Mouse (Mus musculus) kidney, embryonic 14.5 days (tissue): ENCODE data around the gene Dcun1d3. TPM values are rescaled to one million over a fixed set of nuclear protein-coding genes. Genes with fewer than 3 reads are reported as not detected.
A peak's percentile ranks its signal among the peaks of the same experiment; 100 is the strongest.

ENCODE experiments used
- ATAC-seq: fragments of 200-750 bp; cut with Nextera tagmentation; 2 replicates; pipeline ENCODE4 v1.8.0; 2017; ENCODE audit warnings: moderate number of reproducible peaks, mild to moderate bottlenecking, moderate TSS enrichment, moderate library complexity; ENCODE audit not compliant: low FRiP score, low TSS enrichment
- H3K27ac ChIP-seq: fragments of 300-500 bp; sonication (generic); 2 replicates; pipeline ENCODE4 v1.5.1; 2014; ENCODE audit warnings: low read depth, mild to moderate bottlenecking, low read length, moderate library complexity, mixed read lengths
- H3K27me3 ChIP-seq: fragments of 300-500 bp; sonication (generic); 2 replicates; pipeline ENCODE4 v1.6.1; 2014; ENCODE audit warnings: mild to moderate bottlenecking, low read length; ENCODE audit not compliant: control insufficient read depth, insufficient read depth
- H3K36me3 ChIP-seq: fragments of 300-500 bp; sonication (generic); 2 replicates; pipeline ENCODE4 v1.6.1; 2014; ENCODE audit warnings: low read length, mixed read lengths; ENCODE audit not compliant: control insufficient read depth, insufficient read depth
- H3K4me1 ChIP-seq: fragments of 300-500 bp; sonication (generic); 2 replicates; pipeline ENCODE4 v1.6.1; 2014; ENCODE audit warnings: low read length, mixed read lengths; ENCODE audit not compliant: control insufficient read depth, insufficient read depth
- H3K4me2 ChIP-seq: fragments of 300-500 bp; sonication (generic); replicated peaks from 2 replicates; pipeline ENCODE4 v1.6.1; 2014; ENCODE audit warnings: low read depth, mild to moderate bottlenecking, low read length
- H3K4me3 ChIP-seq: fragments of 300-500 bp; sonication (generic); 2 replicates; pipeline ENCODE4 v1.5.1; 2014; ENCODE audit warnings: mild to moderate bottlenecking, low read length
- H3K9ac ChIP-seq: fragments of 300-500 bp; sonication (generic); 2 replicates; pipeline ENCODE4 v1.6.1; 2014; ENCODE audit warnings: low read depth, mild to moderate bottlenecking, low read length, moderate library complexity
- H3K9me3 ChIP-seq: fragments of 300-500 bp; sonication (generic); 2 replicates; pipeline ENCODE4 v1.6.1; 2016; ENCODE audit warnings: low read length; ENCODE audit not compliant: control insufficient read depth
- WGBS: fragments of 180-500 bp; shearing (Covaris S2); extraction: QIAGEN DNeasy Blood & Tissue Kit; methylation state at CpG from one replicate; pipeline ENCODE4 v1.1.7; 2014; 5-methylcytosine and 5-hydroxymethylcytosine counted together
- polyA plus RNA-seq: library from polyadenylated mRNA; unstranded; fragments of >200 nt; fragmentation: Nextera tagmentation; extraction: Ambion mirVana; gene quantifications from 2 replicates; pipeline ENCODE4 v1.2.1, GENCODE M21; 2014

The Dcun1d3 gene
- polyA plus RNA-seq, 1 experiment from 2014 or later, result 5.6 TPM

DNA sequence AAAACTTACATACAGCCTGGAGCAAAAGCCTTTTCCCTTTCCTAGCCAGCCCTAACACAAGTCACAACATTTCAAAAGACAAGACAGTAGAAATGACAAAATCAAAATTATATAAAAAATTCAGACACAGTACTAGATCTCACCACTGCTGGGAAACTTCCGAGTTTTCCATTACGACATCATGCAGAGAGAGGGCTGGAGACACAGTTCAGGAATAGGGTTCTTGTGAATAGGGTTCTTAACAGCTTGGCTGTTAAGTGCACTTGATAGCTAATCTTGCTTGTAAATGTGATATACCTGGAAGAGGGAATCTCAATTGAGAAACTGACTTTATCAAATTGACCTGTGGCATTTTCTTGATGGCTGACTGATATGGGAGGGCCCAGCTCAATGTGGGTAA, 14.9 kb downstream of the Dcun1d3 start:
- Histone ChIP-seq H3K9me3 (no peaks in the 10 kb centered on the region), H3K4me3 (no peak overlapping the region), H3K4me2 (no peak overlapping the region), H3K36me3 (no peaks in the 10 kb centered on the region), H3K27ac (no peak overlapping the region), H3K4me1 (no peaks in the 10 kb centered on the region), H3K9ac (no peak overlapping the region), H3K27me3 (no peaks in the 10 kb centered on the region)
- 97% methylated on average over 2 of the region's 2 CpGs for WGBS
- no peak for ATAC-seq

DNA sequence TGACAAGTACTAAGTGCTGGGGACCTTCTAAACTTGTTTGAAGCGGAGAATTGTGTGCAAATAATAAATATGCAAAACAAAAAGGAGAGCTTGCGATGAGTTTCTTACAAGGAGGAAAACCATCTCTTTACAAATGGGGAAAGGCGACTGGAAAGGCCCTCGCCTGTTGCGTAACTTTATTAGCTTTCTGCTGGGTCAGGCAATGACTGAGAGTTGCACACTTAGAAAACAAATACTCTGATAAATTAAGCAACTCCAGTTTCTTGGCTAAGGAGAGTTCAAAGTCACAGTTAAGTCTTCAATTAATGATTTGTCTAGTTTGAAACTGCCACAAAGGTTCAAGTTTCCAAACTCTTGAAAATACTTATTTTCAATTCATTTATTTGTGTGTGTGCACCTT, 15.8 kb downstream of the Dcun1d3 start:
- no peaks in the 10 kb centered on the region for H3K4me1 ChIP-seq
- H3K4me3 ChIP-seq, result no peak overlapping the region
- no peak overlapping the region for H3K27ac ChIP-seq
- no peak overlapping the region for H3K9ac ChIP-seq
- 86% methylated on average over 5 of the region's 5 CpGs for WGBS
- no peaks in the 10 kb centered on the region for H3K9me3 ChIP-seq
- no peaks in the 10 kb centered on the region for H3K36me3 ChIP-seq
- no peak for ATAC-seq
- H3K4me2 ChIP-seq, result no peak overlapping the region
- H3K27me3 ChIP-seq, result no peaks in the 10 kb centered on the region

DNA sequence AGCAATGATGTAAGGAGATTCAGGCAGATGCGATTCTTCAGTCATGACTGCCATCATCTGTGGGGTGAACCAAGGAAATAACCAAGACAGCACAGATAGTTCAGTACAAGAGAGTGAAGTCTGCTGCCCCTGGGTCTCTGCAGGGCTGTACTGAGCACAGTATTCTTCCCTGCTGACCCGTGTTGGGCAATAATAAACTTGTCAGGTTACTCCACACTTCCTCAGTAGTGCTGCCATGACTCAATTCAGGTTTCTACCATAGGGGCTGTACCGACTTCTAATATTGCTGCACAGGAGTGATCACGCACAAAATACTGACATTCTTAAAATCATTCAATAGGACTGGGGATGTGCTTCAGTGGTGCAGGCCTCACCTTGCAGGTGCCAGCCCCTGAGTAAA, 16.9 kb downstream of the Dcun1d3 start:
- H3K36me3 ChIP-seq, result no peaks in the 10 kb centered on the region
- no peak overlapping the region for H3K27ac ChIP-seq
- H3K4me2 ChIP-seq, result no peak overlapping the region
- no peak overlapping the region for H3K4me3 ChIP-seq
- no peaks in the 10 kb centered on the region for H3K9me3 ChIP-seq
- WGBS, result 93% methylated on average over 4 of the region's 4 CpGs
- no peak for ATAC-seq
- H3K4me1 ChIP-seq, result no peaks in the 10 kb centered on the region
- no peaks in the 10 kb centered on the region for H3K27me3 ChIP-seq
- no peak overlapping the region for H3K9ac ChIP-seq

DNA sequence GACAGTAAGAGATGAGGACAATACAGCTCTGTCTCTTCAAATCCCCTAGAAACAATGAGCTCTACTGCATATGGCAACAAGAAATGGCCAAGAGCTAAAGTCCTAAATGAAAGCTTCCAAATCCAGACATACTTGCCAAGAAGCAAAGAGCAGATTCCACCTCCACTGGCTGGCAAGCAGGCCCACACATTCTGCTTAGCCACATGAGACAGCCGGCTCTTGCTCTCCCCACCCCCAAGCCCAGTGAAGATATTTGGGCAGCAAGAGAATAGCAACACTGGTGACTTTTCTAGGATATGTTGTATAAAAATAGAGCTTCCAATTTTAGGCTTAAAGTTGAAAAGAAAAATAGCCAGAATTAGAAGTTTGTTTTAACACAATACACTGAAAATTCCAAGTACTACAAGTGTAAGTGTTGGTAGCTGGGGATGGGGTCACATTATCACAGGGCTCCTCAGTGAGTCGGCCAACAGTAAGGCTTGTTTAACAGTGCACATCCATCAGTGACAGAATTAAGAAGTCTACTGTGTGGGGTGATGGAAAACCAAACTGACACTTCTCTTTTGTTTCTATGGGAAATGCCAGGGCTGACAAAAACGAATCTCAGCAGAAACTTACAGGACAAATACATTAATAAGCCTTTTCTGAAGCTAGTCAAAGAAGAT, 20.2 kb downstream of the Dcun1d3 start:
- 60% methylated on average over 3 of the region's 3 CpGs for WGBS
- Histone ChIP-seq H3K36me3 (no peaks in the 10 kb centered on the region), H3K9me3 (no peaks in the 10 kb centered on the region), H3K9ac (no peak overlapping the region), H3K4me3 (no peak overlapping the region), H3K4me2 (no peak overlapping the region), H3K27me3 (no peaks in the 10 kb centered on the region), H3K27ac (no peak overlapping the region), H3K4me1 (no peaks in the 10 kb centered on the region)
- ATAC-seq, result no peak

DNA sequence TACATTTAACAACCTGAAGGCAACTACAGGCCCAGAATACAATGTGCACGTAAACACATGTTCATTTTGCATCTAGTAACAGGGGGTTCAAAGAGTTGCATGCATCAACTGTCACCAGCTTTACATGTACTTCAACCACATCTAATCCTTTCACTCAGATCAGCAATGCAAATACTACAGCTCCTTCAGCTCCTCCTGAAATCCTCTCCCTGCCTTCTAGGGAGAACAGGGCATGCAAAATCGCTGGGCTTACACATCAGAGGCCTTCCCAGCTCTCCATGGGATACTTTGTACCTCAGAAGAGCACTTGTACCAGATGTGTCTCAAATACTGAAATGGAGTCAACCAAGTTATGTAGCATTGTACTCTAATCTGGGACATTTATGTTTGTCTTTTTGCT, 23.0 kb downstream of the Dcun1d3 start:
- Histone ChIP-seq H3K4me1 (no peaks in the 10 kb centered on the region), H3K27me3 (no peaks in the 10 kb centered on the region), H3K4me2 (no peak overlapping the region), H3K4me3 (no peak overlapping the region), H3K27ac (no peak overlapping the region), H3K9me3 (no peaks in the 10 kb centered on the region), H3K9ac (no peak overlapping the region), H3K36me3 (no peaks in the 10 kb centered on the region)
- 59% methylated on average over 2 of the region's 2 CpGs for WGBS
- ATAC-seq, result no peak

DNA sequence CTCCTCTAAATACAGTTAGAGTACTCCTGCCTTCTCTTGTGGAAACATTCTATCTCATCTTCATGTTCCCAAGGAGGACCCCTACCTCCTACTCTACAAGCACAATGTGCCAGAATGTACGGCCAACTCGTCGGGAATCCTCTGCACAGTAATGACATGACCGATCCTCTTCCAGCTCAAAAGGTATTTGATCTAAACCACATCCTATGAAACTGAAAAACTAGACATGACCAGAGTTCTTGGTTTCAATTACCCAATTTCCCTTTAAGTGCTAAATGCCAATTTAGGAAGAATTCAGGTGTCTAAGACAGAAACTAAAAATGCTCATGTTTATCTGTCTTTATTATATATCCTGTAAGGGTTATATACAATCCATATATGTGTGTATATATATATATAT, 23.9 kb downstream of the Dcun1d3 start:
- Histone ChIP-seq H3K27ac (no peak overlapping the region), H3K9ac (no peak overlapping the region), H3K27me3 (no peaks in the 10 kb centered on the region), H3K36me3 (no peaks in the 10 kb centered on the region), H3K4me1 (no peaks in the 10 kb centered on the region), H3K4me2 (no peak overlapping the region), H3K9me3 (no peaks in the 10 kb centered on the region), H3K4me3 (no peak overlapping the region)
- ATAC-seq, result no peak
- 92% methylated on average over 4 of the region's 4 CpGs for WGBS

DNA sequence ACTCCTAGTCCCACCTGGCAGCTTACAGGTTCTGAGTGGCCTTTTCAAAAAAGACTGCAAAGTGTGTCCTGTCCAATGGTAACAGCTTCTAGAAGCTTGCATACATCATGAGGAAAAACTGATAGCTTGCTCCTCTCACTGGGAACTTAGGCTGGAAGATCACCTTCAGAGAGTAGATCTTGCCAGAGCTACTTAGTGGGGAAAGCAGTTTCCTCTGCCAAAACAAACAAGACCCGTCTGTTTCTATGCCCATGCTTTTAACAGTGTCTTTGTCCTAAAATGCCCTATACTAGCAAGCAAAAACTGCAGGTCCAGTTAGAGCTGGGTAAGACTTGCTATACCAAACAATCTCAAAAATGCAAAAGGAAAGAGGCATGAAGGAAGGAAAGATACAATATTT, 30.0 kb downstream of the Dcun1d3 start:
- Histone ChIP-seq H3K9ac (no peak overlapping the region), H3K4me3 (no peak overlapping the region), H3K27me3 (no peaks in the 10 kb centered on the region), H3K36me3 (no peaks in the 10 kb centered on the region; the same call in 1 of the 2 replicates), H3K9me3 (no peaks in the 10 kb centered on the region), H3K4me2 (no peak overlapping the region), H3K27ac (no peak overlapping the region), H3K4me1 (no peaks in the 10 kb centered on the region)
- ATAC-seq, result no peak
- WGBS, result 54% methylated on average over 1 of the region's 1 CpGs

DNA sequence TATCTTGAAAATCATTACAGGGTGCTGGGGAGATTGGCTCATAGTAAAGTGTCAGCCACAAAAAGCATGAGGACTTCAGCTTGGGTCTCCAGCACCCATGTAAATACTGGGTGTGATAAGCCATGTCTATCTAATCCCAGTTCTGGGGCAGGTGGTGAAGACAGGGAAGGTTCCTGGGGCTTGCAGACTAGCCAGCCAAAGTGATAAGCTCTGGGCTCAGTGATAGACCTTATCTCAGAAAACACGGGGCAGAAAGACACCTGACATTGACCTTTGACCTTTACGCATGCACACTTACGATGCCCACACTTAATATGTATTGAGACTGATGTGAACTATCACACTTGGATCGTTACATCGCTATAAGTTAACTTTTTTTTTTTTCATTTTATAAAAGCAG, 31.6 kb downstream of the Dcun1d3 start:
- Histone ChIP-seq H3K9me3 (no peaks in the 10 kb centered on the region), H3K4me1 (no peaks in the 10 kb centered on the region), H3K27me3 (no peaks in the 10 kb centered on the region), H3K4me2 (no peak overlapping the region), H3K9ac (no peak overlapping the region), H3K36me3 (peaks cover under 1% of the 10 kb centered on the region; the same call in 1 of the 2 replicates), H3K4me3 (no peak overlapping the region), H3K27ac (no peak overlapping the region)
- WGBS, result 85% methylated on average over 5 of the region's 5 CpGs
- ATAC-seq, result no peak

DNA sequence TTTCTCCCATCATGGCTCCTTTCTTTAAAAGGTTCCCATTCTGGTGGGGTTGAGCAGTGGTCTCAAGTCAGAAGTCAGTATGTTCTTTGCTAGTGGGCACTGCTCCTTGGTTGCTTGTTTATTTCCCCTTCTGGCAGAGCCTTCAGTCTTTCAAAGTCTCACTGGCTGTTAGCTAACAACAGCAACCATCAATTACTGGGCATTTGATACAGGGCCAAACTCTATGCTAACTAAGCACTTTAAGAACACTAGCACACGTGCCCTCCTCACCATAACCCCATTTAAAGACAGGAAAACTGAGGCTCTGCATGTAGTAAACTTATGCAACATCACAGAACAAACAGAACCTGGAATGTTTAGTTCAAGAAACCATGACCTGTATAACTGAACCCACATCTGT, 33.9 kb downstream of the Dcun1d3 start:
- H3K9ac ChIP-seq, result no peak overlapping the region
- no peaks in the 10 kb centered on the region for H3K9me3 ChIP-seq
- WGBS, result 57% methylated on average over 1 of the region's 1 CpGs
- H3K36me3 ChIP-seq, result peaks cover 13% of the 10 kb centered on the region
- H3K4me1 ChIP-seq, result no peaks in the 10 kb centered on the region
- no peaks in the 10 kb centered on the region for H3K27me3 ChIP-seq
- H3K4me3 ChIP-seq, result no peak overlapping the region
- no peak for ATAC-seq
- H3K27ac ChIP-seq, result peak overlapping the region; percentile 77; the same call in 1 of the 2 replicates
- H3K4me2 ChIP-seq, result no peak overlapping the region
